Mouse (Mus musculus) leukemia stem cell, adult 10-12 weeks (primary cell): ENCODE measurements around the gene Olfr828. TPM values are rescaled to one million over a fixed set of nuclear protein-coding genes. Genes with fewer than 3 reads are reported as not detected.

Experiments
- polyA plus RNA-seq: library from polyadenylated mRNA; stranded (reverse); fragments of >175 nt; gene quantifications from 2 replicates; pipeline ENCODE4 v1.2.3, GENCODE M21; 2012; ENCODE audit warnings: low replicate concordance

Olfr828 gene
- not detected in 2 replicates for polyA plus RNA-seq

DNA sequence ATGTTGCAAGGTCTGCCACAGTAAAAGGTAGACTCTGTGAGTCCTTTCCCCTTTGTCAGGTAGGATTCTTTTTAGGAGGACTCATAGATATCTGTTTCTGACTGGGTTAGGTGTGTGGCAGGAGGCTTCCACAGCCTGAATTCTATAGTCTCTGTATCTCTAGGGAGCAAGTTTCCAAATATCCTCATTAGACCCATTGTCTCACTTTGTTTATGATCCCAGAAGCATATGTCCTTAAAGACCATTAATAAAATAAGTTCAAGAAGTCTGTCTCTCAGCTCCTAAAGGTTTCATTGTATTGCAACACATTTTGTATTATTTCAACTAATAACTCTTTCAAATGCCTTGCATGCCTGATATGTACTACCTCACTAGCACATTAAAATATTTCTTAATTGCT is at the start of gene Olfr828:
Olfr828 (minus strand) TSS at position 101 of the 400 bp plus-strand sequence.

DNA sequence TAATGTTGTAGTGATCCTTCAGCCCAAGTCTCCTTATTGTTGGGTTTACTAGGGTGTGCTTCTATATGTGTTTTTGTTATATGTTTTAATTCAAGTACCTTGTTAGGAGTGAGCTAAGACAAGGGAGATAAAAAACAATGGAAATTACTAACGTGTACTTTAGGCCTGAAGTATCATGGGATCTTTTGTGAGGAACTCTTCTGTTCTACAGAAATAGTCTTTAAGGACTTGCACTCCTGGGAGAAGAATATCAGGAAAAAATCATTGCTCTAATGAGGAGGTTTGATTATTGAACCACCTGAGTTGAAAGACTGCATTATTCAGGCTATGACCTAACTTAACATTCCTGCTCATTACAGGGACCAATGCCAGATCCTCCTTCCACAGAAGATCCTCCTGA is 35.3 kb upstream of the Olfr828 start, which contains the start of gene Olfr829:
Olfr829 (plus strand) TSS at position 301 of the 400 bp plus-strand sequence.

Other genes starting within 250 kb of the Olfr828 start
- 0.02 TPM in 1 of 2 replicates, not detected in the other for gene Muc16, start 145.0 kb downstream of the Olfr828 start, polyA plus RNA-seq
- gene Olfr24, start 55.5 kb downstream of the Olfr828 start, polyA plus RNA-seq: not detected in 2 replicates
- gene Olfr829, start 35.4 kb upstream of the Olfr828 start, polyA plus RNA-seq: not detected in 2 replicates
- not detected in 2 replicates for gene Olfr830, start 55.2 kb upstream of the Olfr828 start, polyA plus RNA-seq
- not detected in 2 replicates for gene Olfr832, start 117.6 kb upstream of the Olfr828 start, polyA plus RNA-seq
- not detected in 2 replicates for gene Olfr834, start 168.5 kb upstream of the Olfr828 start, polyA plus RNA-seq
- gene Olfr835, start 213.2 kb upstream of the Olfr828 start, polyA plus RNA-seq: not detected in 2 replicates